Mouse (Mus musculus): ENCODE results near the gene Fam126b.
"Not testable (repeated sequence)": the region's sequence is repeated elsewhere in the genome, so short reads cannot be mapped to it uniquely, and the experiment has no call there.

The Fam126b gene

DNA sequence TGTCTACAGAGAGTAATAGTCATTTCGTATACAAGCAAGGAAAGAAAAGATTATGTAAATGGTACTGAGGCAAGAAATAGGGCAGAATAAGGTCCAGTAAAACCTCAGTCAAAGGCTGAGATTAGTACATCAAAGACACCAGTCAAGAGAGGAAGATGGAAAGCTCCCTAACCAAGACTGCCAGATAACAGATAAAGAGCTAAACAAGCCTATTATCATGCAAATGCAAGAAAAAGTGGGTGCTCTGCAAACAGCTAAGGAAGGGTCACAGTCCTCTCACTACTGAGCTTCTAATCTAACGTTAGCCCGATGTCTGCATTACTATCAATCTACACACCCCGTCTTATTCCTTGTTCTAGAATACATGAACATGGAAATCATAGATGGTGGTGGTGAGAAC lies 15.7 kb downstream of the Fam126b start:
- DNase-seq (ENCODE audit: low read depth, low spot score) = no peak

DNA sequence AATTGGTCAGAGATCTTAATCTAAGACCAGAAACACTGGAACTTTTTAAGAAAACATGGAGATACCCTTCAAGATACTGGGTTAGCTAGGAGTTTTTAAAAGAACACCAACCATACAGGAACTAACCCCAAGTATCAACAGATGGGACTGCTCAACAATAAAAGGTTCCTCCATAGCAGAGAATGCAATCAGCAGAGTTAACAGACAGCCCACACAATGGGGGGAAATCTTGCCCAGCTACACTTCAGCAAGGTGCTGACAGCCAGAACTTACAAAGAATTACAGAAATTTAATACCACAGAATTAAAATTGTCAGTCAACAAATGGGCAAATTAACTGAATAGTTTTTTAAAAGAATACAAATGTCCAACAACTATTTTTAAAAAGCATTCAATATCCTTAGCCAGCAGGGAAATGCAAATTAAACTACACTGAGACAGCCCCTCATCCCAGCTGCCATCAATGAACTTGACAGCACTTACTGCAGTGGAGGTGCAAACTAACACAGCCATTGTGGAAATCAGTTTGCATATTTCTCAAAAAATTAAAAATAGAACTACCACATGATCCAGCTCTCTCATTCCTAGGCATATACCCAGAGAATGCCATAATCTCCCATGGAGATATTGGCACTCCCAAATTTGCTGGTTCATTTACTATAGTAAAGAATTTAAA lies 17.5 kb downstream of the Fam126b start:
- peak; percentile 27 for DNase-seq (ENCODE audit: low read depth, low spot score)

DNA sequence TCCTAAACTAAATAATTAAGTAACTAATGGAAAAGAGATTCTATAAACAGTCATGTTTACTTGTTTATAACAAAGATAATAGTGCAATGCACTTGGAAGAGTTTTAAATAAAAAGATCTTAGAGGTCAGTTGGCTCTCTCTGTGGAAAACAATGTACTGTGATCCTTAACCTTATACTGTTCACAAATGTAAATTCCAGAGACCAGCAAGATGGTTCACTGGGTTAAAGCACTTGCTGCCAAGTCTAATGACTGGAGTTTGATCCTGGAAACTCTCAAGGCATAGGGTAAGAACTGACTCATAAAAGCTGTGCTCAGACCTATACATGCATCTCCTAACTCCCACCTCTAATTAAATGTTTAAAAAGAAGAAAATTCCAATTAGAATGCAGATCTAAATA lies 19.5 kb downstream of the Fam126b start:
- DNase-seq (ENCODE audit: low read depth, low spot score) = no peak

DNA sequence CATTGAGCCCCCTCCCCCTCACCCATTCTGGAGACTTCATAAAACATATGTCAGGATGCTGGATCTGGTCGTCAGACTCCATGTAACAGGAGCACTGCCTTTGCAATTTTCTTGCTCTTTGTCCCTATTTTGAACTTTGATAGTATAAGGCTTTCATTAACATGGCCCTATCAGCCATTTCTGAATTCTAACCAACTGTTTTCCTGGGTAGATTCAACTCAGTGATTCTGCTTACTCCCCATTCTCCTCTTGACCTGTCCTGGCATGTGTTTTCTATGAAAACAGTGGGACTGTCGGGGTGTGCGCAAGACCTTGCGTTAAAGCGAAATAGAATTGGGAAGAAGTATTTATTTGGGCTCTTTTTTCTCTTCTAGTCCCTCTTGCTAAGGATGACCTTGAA lies 21.1 kb downstream of the Fam126b start:
- DNase-seq (ENCODE audit: low read depth, low spot score) = no peak

DNA sequence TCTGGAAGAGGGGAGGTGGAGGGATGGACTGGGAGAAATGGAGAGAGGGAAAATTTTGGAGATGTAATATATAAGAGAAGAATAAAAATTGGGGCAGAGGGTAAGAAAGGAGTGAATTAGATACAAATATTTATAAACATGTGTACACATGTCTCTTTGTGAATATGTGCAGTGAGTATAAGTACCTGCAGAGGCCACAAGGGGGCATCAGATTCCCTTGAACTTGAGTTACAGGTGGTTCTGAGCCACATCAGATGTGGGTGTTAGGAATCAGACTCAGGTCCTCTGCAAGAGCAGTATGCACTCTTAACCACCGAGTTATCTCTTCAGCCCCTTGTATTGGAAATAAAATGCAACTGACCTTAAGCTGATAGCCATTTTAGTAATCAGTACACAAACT lies 23.7 kb downstream of the Fam126b start:
- DNase-seq (ENCODE audit: low read depth, low spot score) = peak; percentile 76

GRCm38 (mm10) chr1:58560370-58560769 lies 25.8 kb downstream of the Fam126b start:
- not testable (repeated sequence) for DNase-seq (ENCODE audit: low read depth, low spot score)

DNA sequence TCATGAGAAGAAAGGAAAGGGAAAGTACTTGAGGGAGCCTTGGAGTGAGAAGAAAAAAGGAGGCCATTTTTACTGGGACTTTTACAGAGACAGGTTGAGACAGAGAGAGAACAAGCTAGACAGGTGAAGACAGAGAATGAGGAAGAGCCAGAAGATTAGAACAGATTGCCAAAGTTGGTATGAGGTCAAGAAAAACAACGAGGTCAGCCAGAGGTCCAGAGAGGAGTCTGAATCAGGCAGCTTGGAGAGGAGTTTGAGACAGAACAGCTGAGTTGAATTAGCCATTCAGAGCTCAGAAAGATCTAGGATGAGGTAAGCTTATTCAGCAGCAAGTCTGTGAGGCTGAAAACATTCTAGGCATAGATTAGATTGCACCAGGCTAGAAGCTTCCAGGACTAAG lies 44.7 kb downstream of the Fam126b start:
- no peak for DNase-seq (ENCODE audit: low read depth, low spot score)

DNA sequence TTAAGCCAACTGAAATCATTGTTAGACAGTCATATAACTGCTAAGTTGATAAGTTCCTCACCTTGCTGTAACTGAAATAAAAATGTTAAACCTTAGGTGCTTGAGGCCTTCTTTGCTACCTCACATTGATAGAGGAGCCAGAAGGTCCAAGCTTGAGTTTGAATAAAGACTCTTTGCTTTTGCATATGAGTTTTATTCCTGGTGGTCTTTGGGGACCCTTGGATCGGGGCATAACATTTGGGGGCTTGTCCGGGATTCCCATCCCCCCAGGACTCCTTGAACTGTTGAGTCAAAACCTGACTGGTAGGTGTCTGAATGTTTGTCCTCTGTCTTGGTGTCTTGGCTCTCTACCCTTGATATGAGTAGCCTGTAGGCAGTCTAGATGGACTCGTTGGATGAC lies 78.9 kb downstream of the Fam126b start:
- DNase-seq (ENCODE audit: low read depth, low spot score) = no peak

- DNase-seq (ENCODE audit: low read depth, low spot score) = peak; percentile 98
Measured at GRCm38 (mm10) chr1:58504577-58505254, 81.4 kb downstream of the Fam126b start, which contains the start of gene Orc2. Gene Orc2 (minus strand): TSS chr1:58505109.

GRCm38 (mm10) chr1:58503793-58504370 lies 82.2 kb downstream of the Fam126b start:
- DNase-seq (ENCODE audit: low read depth, low spot score) = no peak

- DNase-seq (ENCODE audit: low read depth, low spot score) = no peak
Measured at GRCm38 (mm10) chr1:58503134-58503533, 83.0 kb downstream of the Fam126b start.

DNA sequence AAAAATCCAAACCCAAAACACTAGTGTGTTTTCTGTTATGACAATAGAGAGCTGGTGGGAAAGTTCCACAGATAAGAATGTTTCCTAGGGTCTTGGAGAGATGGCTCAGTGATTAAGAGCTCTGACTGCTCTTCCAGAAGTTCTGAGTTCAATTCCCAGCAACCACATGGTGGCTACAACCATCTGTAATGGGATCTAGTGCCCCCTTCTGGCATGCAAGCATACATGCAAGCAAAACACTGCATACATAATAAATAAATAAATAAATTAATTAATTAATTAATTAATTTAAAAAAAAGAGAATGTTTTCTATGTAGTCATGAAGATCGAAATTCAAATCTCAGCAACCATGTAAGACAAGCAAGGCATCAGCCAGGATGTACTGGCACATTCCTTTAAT lies 87.4 kb downstream of the Fam126b start:
- DNase-seq (ENCODE audit: low read depth, low spot score) = no peak

DNA sequence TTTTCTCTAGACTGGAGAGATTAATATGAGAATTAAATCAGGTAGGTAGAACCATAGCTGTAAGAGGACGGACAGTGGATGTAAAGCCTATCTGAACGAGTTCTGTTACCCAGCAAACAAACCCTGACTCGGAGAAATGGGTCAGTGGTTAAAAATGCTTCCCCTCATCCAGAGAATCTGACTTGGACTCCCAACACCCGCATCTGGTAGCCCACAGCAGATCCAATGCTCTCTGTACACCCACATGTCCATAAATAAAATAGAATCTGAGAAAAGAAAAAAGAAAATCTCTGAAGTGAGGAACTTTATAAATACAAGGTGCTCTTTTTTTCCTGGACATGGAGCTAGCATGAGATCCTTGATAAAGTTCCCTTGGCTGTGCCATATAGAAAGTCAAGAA lies 88.4 kb downstream of the Fam126b start:
- DNase-seq (ENCODE audit: low read depth, low spot score) = peak; percentile 42

GRCm38 (mm10) chr1:58495603-58496002 lies 90.5 kb downstream of the Fam126b start:
- DNase-seq (ENCODE audit: low read depth, low spot score) = no peak

GRCm38 (mm10) chr1:58482647-58483046 lies 103.5 kb downstream of the Fam126b start:
- peak; percentile 51 for DNase-seq (ENCODE audit: low read depth, low spot score)

DNA sequence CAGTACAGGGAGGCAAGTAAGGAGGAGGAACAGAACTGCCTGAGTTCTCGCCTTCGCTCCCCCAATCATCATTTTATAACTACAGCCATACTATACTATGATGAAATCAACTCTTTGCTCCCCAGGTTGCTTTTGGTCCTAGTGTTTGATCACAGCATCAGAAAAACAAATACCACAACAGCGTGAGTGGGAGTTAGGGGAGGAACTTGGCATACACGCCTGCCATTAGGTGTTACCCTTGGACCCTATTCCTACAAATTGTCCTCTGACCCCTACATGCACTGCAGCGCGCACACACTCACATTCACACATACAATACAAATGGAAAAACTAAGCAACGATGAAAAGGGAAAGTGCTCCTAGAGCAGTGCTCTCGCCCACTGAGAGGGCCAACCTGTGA lies 110.5 kb downstream of the Fam126b start:
- DNase-seq (ENCODE audit: low read depth, low spot score) = no peak

Measured in brain, adult 2 months (tissue).